Mouse (Mus musculus): ENCODE measurements around the gene Pop4. TPM values are rescaled to one million over a fixed set of nuclear protein-coding genes. Genes with fewer than 3 reads are reported as not detected.

Gene Pop4
- polyA plus RNA-seq, 1 experiment from 2014 or later: 70.0 TPM

DNA sequence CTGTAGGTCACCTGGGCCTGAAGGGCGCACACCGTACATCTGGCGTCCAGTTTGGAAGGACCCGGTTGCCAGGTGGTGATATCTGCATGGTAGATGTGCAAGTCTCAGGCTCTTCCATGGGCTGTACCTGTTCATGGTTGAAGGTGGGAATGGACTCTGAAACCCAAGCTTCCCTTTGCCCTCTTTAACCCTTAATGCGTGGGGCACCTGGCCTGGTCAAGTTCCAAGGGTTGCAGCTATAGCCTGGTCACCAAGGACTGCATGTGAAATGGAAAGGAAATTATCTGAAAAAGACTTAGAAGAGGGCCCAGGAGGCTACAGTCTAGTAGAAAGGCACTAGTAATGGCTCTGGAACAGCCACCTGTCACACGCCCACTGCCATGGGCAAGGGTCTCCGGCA lies 50.4 kb downstream of the Pop4 start:
- Histone ChIP-seq H3K4me1 (ENCODE audit: insufficient read depth) (no peaks in the 10 kb centered on the region), H3K4me2 (no peak overlapping the region), H3K27me3 (ENCODE audit: insufficient read depth, low read length) (no peaks in the 10 kb centered on the region), H3K4me3 (ENCODE audit: low read depth, low read length) (no peak overlapping the region), H3K9me3 (ENCODE audit: low read depth, low read length) (no peaks in the 10 kb centered on the region), H3K27ac (ENCODE audit: low read depth) (no peak overlapping the region), H3K9ac (no peak overlapping the region), H3K36me3 (ENCODE audit: insufficient read depth) (peaks cover 19% of the 10 kb centered on the region; the same call in 1 of the 2 replicates)
- WGBS: 94% methylated on average over 7 of the region's 7 CpGs
- DNase-seq (no peak), ATAC-seq (ENCODE audit: insufficient read depth) (no peak)
- TF ChIP-seq CTCF (IDR thresholded peaks at IDR 0.05; ENCODE audit: low read depth): no peak

GRCm38 (mm10) chr7:38219526-38219925 lies 51.7 kb downstream of the Pop4 start:
- DNase-seq (no peak), ATAC-seq (ENCODE audit: insufficient read depth) (no peak)
- Histone ChIP-seq H3K9me3 (ENCODE audit: low read depth, low read length) (no peaks in the 10 kb centered on the region), H3K4me2 (no peak overlapping the region), H3K9ac (no peak overlapping the region), H3K36me3 (ENCODE audit: insufficient read depth) (peaks cover 19% of the 10 kb centered on the region; the same call in 1 of the 2 replicates), H3K4me3 (ENCODE audit: low read depth, low read length) (no peak overlapping the region), H3K27ac (ENCODE audit: low read depth) (no peak overlapping the region), H3K4me1 (ENCODE audit: insufficient read depth) (no peaks in the 10 kb centered on the region), H3K27me3 (ENCODE audit: insufficient read depth, low read length) (no peaks in the 10 kb centered on the region)
- TF ChIP-seq CTCF (IDR thresholded peaks at IDR 0.05; ENCODE audit: low read depth): no peak
- WGBS: 81% methylated on average over 4 of the region's 4 CpGs

DNA sequence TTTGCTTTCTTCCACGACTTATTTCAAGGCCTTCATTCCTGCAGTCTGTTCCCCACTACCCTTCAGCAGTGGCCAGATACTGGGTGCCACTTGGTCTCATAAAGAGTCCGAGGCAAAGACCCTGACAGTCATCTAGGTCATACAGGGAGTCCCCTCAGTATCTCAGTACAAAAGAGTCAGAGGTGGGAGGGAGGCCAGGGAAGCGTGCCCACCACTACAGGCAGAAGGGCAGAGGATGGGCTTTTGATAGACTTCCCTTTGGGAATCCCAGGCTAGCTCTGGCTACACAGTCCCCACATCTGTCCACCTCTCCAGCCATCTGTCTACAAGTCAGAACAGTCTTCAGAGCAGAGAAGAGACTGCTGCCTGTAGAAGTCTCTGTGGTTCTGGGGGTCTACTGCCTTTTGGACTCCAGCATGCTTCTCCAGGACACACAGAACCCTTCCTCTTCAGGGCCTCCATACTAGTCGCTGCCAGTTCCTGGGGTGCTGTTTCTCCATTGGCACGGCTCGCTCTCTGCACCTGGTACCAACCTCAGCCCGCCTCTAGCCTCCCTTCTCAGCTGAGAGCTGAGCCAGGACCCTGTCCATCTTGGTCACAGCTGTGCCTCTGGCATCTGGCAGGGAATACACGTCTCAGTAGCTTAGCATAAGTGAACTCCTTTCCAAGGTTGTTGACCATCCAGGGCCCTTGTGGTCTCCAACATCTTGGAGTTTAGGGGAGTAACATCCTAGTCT lies 52.4 kb downstream of the Pop4 start:
- 78% methylated on average over 8 of the region's 8 CpGs for WGBS
- ATAC-seq (ENCODE audit: insufficient read depth): no peak
- no peak overlapping the region for H3K9ac ChIP-seq
- H3K9me3 ChIP-seq (ENCODE audit: low read depth, low read length): no peaks in the 10 kb centered on the region
- no peaks in the 10 kb centered on the region for H3K4me1 ChIP-seq (ENCODE audit: insufficient read depth)
- no peaks in the 10 kb centered on the region for H3K27me3 ChIP-seq (ENCODE audit: insufficient read depth, low read length)
- peaks cover 19% of the 10 kb centered on the region; the same call in 1 of the 2 replicates for H3K36me3 ChIP-seq (ENCODE audit: insufficient read depth)
- DNase-seq: no peak
- H3K4me2 ChIP-seq: no peak overlapping the region
- H3K27ac ChIP-seq (ENCODE audit: low read depth): no peak overlapping the region
- no peak overlapping the region for H3K4me3 ChIP-seq (ENCODE audit: low read depth, low read length)
- TF ChIP-seq CTCF (IDR thresholded peaks at IDR 0.05; ENCODE audit: low read depth): no peak

DNA sequence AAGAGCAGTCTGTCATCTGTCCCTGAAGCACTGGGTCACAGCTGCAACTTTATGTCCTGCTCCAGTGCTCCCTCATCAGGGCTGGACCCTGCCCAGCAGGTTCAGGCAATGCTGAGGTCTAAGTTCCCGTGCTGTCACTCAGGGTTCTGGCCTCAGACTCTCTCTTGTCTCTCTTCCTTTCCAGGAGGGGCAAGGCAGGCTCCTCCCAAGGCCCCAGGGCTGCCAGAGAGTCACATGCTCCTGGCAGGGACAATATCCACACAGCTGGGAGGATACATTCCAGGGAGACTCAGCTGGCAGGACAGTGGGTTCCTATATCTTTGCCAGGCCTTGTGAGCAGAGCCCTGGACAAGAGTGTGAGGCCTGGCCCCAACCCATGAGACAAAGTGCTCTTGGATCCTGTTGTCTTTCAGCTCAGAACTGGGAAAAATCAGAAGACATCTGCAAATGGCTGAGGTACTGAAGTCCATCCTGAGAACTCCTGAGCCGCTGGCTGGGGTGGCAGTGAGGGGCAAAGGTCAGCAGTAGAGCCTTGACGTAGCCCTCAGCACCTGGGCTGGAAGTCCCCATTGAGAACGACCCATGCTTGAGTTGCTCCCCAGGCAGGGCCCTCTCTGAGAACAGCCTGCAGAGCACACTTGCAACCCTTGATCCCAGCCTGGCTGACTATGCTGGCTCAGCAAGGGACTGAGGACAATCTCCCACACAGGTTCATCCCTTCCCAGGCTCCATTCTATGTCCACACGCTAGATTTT lies 53.6 kb downstream of the Pop4 start:
- peak; percentile 51 for DNase-seq
- no peak overlapping the region for H3K4me3 ChIP-seq (ENCODE audit: low read depth, low read length)
- WGBS: 54% methylated on average over 5 of the region's 5 CpGs

GRCm38 (mm10) chr7:38215697-38216096 lies 55.5 kb downstream of the Pop4 start:
- H3K9ac ChIP-seq: no peak overlapping the region
- no peaks in the 10 kb centered on the region for H3K27me3 ChIP-seq (ENCODE audit: insufficient read depth, low read length)
- no peaks in the 10 kb centered on the region for H3K4me1 ChIP-seq (ENCODE audit: insufficient read depth)
- no peak for ATAC-seq (ENCODE audit: insufficient read depth)
- WGBS: 87% methylated on average over 6 of the region's 6 CpGs
- no peaks in the 10 kb centered on the region for H3K9me3 ChIP-seq (ENCODE audit: low read depth, low read length)
- no peak for DNase-seq
- no peak overlapping the region for H3K27ac ChIP-seq (ENCODE audit: low read depth)
- H3K36me3 ChIP-seq (ENCODE audit: insufficient read depth): peaks cover 9% of the 10 kb centered on the region; the same call in 1 of the 2 replicates
- no peak overlapping the region for H3K4me2 ChIP-seq
- TF ChIP-seq CTCF (IDR thresholded peaks at IDR 0.05; ENCODE audit: low read depth): no peak
- no peak overlapping the region for H3K4me3 ChIP-seq (ENCODE audit: low read depth, low read length)

More for the DNA sequence above, 53.6 kb downstream of the Pop4 start:
- peaks cover 19% of the 10 kb centered on the region; the same call in 1 of the 2 replicates for H3K36me3 ChIP-seq (ENCODE audit: insufficient read depth)
- H3K9me3 ChIP-seq (ENCODE audit: low read depth, low read length): no peaks in the 10 kb centered on the region
- no peak overlapping the region for H3K4me2 ChIP-seq
- peak; percentile 52 for ATAC-seq (ENCODE audit: insufficient read depth)
- no peak for TF ChIP-seq CTCF (IDR thresholded peaks at IDR 0.05; ENCODE audit: low read depth)
- no peak overlapping the region for H3K9ac ChIP-seq
- no peaks in the 10 kb centered on the region for H3K4me1 ChIP-seq (ENCODE audit: insufficient read depth)
- no peak overlapping the region for H3K27ac ChIP-seq (ENCODE audit: low read depth)
- no peaks in the 10 kb centered on the region for H3K27me3 ChIP-seq (ENCODE audit: insufficient read depth, low read length)

- TF ChIP-seq CTCF (IDR thresholded peaks at IDR 0.05; ENCODE audit: low read depth): no peak
- DNase-seq (no peak), ATAC-seq (ENCODE audit: insufficient read depth) (no peak)
- H3K27me3 ChIP-seq (ENCODE audit: insufficient read depth, low read length): no peaks in the 10 kb centered on the region
- 0 out of 2 replicates have a peak, but pooled peaks cover 7% of the 10 kb centered on the region for H3K36me3 ChIP-seq (ENCODE audit: insufficient read depth)
- 67% methylated on average over 7 of the region's 7 CpGs for WGBS
- H3K4me3 ChIP-seq (ENCODE audit: low read depth, low read length): no peak overlapping the region
- H3K4me1 ChIP-seq (ENCODE audit: insufficient read depth): no peaks in the 10 kb centered on the region
- H3K4me2 ChIP-seq: no peak overlapping the region
- H3K27ac ChIP-seq (ENCODE audit: low read depth): no peak overlapping the region
- no peaks in the 10 kb centered on the region for H3K9me3 ChIP-seq (ENCODE audit: low read depth, low read length)
- H3K9ac ChIP-seq: no peak overlapping the region
These were observed 55.9 kb downstream of the Pop4 start for GRCm38 (mm10) chr7:38215281-38215680.
